Mouse (Mus musculus) embryonic facial prominence, embryonic 12.5 days (tissue): ENCODE data around the gene Spred1. TPM values are rescaled to one million over a fixed set of nuclear protein-coding genes. Genes with fewer than 3 reads are reported as not detected.

Source experiments
- ATAC-seq: fragments of 200-750 bp; cut with Nextera tagmentation; 2 replicates; pipeline ENCODE4 v1.8.0; 2017; ENCODE audit not compliant: insufficient number of reproducible peaks, insufficient read depth, low FRiP score, low TSS enrichment
- H3K27ac ChIP-seq: fragments of 300-500 bp; sonication (generic); 2 replicates; pipeline ENCODE4 v1.5.1; 2016; ENCODE audit warnings: mild to moderate bottlenecking
- H3K27me3 ChIP-seq: fragments of 300-500 bp; sonication (generic); 2 replicates; pipeline ENCODE4 v1.6.1; 2016; ENCODE audit warnings: mild to moderate bottlenecking, moderate library complexity
- H3K36me3 ChIP-seq: fragments of 300-500 bp; sonication (generic); 2 replicates; pipeline ENCODE4 v1.6.1; 2016; ENCODE audit warnings: mild to moderate bottlenecking
- H3K4me1 ChIP-seq: fragments of 300-500 bp; sonication (generic); 2 replicates; pipeline ENCODE4 v1.6.1; 2016
- H3K4me2 ChIP-seq: fragments of 300-500 bp; sonication (generic); replicated peaks from 2 replicates; pipeline ENCODE4 v1.6.1; 2016; ENCODE audit warnings: mild to moderate bottlenecking, moderate library complexity
- H3K4me3 ChIP-seq: fragments of 300-500 bp; sonication (generic); 2 replicates; pipeline ENCODE4 v1.5.1; 2016; ENCODE audit warnings: mild to moderate bottlenecking
- H3K9ac ChIP-seq: fragments of 300-500 bp; sonication (generic); 2 replicates; pipeline ENCODE4 v1.6.1; 2016; ENCODE audit warnings: mild to moderate bottlenecking, moderate library complexity
- H3K9me3 ChIP-seq: fragments of 300-500 bp; sonication (generic); 2 replicates; pipeline ENCODE4 v1.6.1; 2016; ENCODE audit warnings: mild to moderate bottlenecking, moderate library complexity
- WGBS: fragments of 180-500 bp; shearing (Covaris S2); methylation state at CpG from one replicate; pipeline ENCODE4 v1.1.7; 2016; 5-methylcytosine and 5-hydroxymethylcytosine counted together
- polyA plus RNA-seq: library from polyadenylated mRNA; unstranded; fragments of >200 nt; fragmentation: Nextera tagmentation; extraction: Ambion mirVana; gene quantifications from 2 replicates; pipeline ENCODE4 v1.2.1, GENCODE M21; 2016

Spred1 gene
- polyA plus RNA-seq, result 26.4 and 27.0 TPM in 2 replicates

DNA sequence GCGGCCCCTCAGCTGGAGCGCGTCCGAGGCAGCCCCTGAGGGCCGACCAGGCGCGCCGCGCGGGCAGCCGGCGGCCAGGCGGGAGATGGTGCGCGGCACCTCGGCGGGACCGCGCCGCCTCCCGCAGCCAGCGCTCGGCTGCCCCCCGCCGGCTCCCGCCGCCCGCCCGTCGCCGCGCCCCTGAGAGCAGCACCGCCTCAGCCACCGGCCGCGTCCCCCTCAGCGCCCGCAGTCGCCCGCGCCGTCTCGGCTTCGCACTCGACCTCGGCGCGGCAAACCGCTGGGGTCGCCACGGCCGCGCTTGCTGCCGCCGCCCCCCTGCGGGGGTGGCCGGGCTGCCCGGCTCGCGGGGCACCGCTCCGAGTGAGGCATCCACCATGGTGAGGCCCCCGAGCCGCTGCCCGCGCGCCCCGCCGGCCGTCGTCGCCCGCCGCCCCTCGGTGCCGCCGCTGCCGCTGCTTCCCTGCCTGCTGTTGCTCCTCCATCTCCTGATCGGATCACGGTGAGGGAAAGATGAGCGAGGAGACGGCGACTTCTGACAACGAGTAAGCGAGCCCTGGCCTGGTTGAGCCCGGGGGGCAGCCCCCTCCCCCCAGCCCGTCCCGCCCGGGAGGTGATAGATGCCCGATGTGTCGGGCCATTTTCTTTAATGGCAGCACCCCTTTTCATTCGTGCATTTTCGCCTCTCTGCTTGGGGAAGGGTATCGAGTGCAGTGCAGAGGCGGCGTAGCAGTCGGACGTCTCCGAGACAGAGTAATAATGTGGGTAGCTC is at the start of gene Spred1:
Spred1 (plus strand) TSS at position 163 of the 772 bp plus-strand sequence.
- Histone ChIP-seq H3K9ac (peak within 1 kb of the TSS; percentile 99), H3K9me3 (no peaks in the 10 kb centered on the region), H3K4me1 (peaks cover 11% of the 10 kb centered on the region; the same call in 1 of the 2 replicates), H3K36me3 (no peaks in the 10 kb centered on the region), H3K4me3 (peak within 1 kb of the TSS; percentile 89), H3K27me3 (no peaks in the 10 kb centered on the region), H3K27ac (peak within 1 kb of the TSS; percentile 100), H3K4me2 (peak within 1 kb of the TSS; percentile 69)
- under 1% methylated on average over 69 of the region's 99 CpGs for WGBS
- ATAC-seq, result no peak; the same call in none of the 2 replicates

DNA sequence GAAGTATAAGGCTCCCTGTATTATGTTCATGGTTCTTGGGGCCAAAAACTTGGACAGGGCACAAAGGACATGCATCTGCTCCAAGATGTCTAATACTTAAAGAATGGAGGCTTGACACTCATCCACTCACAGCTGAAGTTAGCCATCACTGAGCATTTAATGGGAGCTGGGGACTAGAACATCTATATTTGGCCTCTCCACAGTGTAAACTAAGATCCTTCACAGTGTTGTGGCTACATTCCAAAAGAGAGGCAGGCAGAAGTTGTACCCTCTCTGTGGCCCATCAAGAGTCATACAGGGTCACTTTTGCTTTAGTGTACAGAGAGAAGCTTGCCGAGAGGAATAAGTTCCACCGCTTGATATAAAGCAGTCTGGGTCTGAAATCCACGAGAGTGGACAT is 49.6 kb upstream of the Spred1 start:
- Histone ChIP-seq H3K4me1 (no peaks in the 10 kb centered on the region), H3K4me3 (no peak overlapping the region), H3K27ac (no peak overlapping the region), H3K9me3 (no peaks in the 10 kb centered on the region), H3K36me3 (no peaks in the 10 kb centered on the region), H3K4me2 (no peak overlapping the region), H3K27me3 (no peaks in the 10 kb centered on the region), H3K9ac (no peak overlapping the region)
- no peak for ATAC-seq
- 82% methylated on average over 3 of the region's 3 CpGs for WGBS

DNA sequence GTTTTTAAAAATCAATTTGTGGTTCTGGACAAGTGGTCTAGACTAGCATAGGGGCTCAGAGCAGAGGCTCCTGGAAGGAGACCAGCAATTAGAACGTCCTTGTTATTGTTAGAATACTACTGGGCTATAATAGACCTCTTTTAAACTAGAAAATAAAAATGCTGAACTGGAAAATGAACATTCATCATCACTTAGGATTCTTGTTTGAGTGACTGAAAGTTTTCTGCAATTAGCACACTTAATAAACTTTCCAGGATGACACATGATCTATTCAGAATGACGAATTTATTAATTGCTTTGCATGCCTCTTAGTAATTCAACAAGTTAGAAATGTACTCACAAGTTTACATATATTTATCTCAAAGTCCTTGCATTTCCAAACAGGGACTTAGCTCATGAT is 42.5 kb upstream of the Spred1 start:
- H3K27me3 ChIP-seq, result no peaks in the 10 kb centered on the region
- WGBS, result 80% methylated on average over 2 of the region's 2 CpGs
- H3K9ac ChIP-seq, result no peak overlapping the region
- ATAC-seq, result no peak
- no peak overlapping the region for H3K4me3 ChIP-seq
- no peaks in the 10 kb centered on the region for H3K9me3 ChIP-seq
- no peaks in the 10 kb centered on the region for H3K36me3 ChIP-seq
- H3K4me2 ChIP-seq, result no peak overlapping the region
- no peak overlapping the region for H3K27ac ChIP-seq
- no peaks in the 10 kb centered on the region for H3K4me1 ChIP-seq

DNA sequence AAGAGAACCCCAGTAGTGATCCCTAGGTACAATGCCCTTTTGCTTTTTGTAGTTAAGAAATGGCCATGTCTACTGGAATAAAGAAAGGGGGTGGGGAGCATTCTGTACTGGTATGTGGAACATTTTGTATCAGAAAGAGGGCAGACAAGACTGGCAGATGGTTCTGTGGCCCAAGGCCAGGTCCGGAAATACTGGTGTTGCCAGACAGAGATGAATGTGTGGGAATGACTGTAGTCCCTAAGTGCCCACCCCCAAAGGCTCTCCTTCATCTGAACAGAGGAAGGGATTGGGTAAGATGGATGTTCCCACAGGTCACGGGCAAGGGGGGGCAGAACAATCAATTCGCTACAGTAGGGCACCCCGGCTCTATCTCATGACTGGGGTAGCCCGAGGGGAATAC is 41.6 kb upstream of the Spred1 start:
- Histone ChIP-seq H3K9ac (no peak overlapping the region), H3K4me1 (no peaks in the 10 kb centered on the region), H3K27ac (no peak overlapping the region), H3K27me3 (no peaks in the 10 kb centered on the region), H3K36me3 (no peaks in the 10 kb centered on the region), H3K9me3 (no peaks in the 10 kb centered on the region), H3K4me3 (no peak overlapping the region), H3K4me2 (no peak overlapping the region)
- 66% methylated on average over 5 of the region's 5 CpGs for WGBS
- ATAC-seq, result no peak

DNA sequence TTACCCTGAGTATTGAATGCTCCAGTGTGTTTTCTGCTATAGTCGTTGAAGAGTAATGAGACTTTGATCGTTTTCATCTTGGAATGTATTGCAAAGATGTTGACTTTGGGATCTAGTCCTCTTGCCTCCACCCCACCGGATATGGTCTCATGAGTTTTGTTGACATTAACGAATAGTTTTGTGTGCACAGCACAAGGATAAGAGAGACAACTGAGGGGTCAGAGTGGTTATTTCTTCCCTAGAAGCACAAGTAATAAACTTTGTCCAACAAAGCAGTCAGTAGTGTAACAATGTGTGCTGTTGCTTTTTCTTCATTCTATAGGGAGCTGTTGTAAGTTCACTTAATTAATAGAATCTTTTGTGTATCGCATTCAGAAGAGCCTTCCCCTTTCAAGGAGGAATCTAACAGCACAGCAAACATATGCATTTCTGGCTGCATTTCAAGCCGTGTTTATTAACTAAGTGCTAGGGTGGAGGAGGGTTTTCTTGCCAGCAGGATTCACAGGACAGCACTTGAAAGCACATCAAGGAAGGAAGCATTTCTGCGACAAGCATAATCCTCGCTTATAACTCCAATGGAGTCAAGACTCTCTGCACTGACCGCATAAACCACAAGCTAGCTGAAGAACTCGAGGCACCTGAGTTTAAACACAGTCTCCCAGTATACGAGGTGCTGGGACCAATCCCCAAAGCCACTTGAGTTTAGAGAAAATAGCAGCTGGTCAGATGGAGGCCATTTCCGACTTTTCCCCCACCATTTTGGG is 35.0 kb upstream of the Spred1 start:
- 76% methylated on average over 12 of the region's 12 CpGs for WGBS
- Histone ChIP-seq H3K27ac (no peak overlapping the region), H3K4me1 (no peaks in the 10 kb centered on the region), H3K4me2 (no peak overlapping the region), H3K27me3 (no peaks in the 10 kb centered on the region), H3K9me3 (no peaks in the 10 kb centered on the region), H3K9ac (no peak overlapping the region), H3K4me3 (no peak overlapping the region), H3K36me3 (no peaks in the 10 kb centered on the region)
- no peak for ATAC-seq

DNA sequence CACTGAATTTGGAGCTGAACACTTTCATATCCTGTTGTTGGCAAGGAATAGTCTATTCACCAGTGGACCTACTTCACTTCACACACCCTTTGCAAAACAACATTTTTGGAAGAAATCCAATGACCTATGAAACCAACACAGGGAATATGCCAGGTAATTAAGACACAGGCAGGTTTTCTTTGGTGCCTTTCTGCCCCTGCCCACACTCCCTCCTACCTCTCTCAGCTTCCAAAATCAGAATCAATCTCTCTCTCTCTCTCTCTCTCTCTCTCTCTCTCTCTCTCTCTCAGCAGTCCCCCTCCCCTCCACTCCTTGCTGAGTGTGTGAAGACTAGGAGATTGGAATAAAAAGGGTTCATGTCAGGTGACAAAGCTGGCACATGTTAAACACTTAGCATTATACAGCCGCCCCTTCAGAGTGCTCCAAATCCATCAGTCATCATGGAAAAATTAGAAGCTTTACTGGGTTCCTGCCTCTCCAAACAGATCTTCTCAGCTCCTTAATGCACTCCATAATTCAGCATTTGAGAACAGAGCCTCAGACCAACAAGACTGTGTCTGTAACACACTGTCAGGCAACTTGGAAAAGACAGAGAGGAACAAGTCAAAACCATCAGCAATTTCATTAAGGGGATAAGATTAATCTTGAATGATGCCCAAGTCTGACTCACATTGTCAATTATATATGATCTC is 34.3 kb upstream of the Spred1 start:
- no peak overlapping the region for H3K4me3 ChIP-seq
- no peaks in the 10 kb centered on the region for H3K9me3 ChIP-seq
- no peak overlapping the region for H3K9ac ChIP-seq
- no peaks in the 10 kb centered on the region for H3K4me1 ChIP-seq
- 64% methylated on average over 1 of the region's 1 CpGs for WGBS
- H3K4me2 ChIP-seq, result no peak overlapping the region
- no peaks in the 10 kb centered on the region for H3K27me3 ChIP-seq
- no peak overlapping the region for H3K27ac ChIP-seq
- H3K36me3 ChIP-seq, result no peaks in the 10 kb centered on the region
- ATAC-seq, result no peak

DNA sequence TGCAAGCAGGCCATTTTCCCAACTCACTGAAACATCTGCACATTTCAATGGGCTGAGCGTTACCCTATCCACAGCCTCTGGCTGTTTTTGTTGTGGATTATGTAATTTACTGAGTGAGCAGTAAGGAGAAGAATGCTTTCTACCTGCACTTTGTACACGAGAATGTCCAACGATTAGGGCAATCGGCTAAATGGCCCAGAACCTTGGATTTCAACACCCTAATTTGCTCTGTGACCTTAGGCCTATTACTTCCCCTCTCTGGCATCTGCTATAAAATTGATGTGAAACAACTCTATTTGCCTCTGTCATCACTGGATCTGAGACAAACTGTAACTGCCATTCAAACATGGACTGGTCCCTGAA is 33.7 kb upstream of the Spred1 start:
- WGBS, result 34% methylated on average over 4 of the region's 4 CpGs
- Histone ChIP-seq H3K36me3 (no peaks in the 10 kb centered on the region), H3K27me3 (no peaks in the 10 kb centered on the region), H3K4me3 (no peak overlapping the region), H3K4me2 (no peak overlapping the region), H3K9ac (no peak overlapping the region), H3K27ac (no peak overlapping the region), H3K4me1 (no peaks in the 10 kb centered on the region), H3K9me3 (no peaks in the 10 kb centered on the region)
- ATAC-seq, result no peak

DNA sequence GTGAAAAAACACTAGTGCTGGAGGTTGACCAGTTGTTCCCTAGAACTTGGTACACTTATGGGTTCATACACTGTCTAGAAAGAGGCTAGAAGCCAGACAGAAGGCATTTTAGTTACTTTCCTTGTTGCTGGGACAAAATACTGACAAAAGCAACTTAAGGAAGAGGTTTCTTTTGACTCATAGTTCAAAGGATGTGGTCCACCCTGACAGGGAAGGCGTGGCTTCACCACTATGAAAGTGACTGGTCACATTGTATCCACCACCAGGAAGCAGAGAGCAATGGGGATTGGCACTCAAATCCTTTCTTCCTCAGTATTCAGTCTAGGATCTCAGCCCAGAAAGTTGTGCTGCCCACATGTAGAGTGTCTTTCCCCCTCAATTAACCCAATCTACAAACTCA is 31.7 kb upstream of the Spred1 start:
- Histone ChIP-seq H3K36me3 (no peaks in the 10 kb centered on the region), H3K27me3 (no peaks in the 10 kb centered on the region), H3K4me1 (peaks cover 9% of the 10 kb centered on the region; the same call in 1 of the 2 replicates), H3K27ac (no peak overlapping the region), H3K4me2 (no peak overlapping the region), H3K9me3 (no peaks in the 10 kb centered on the region), H3K9ac (no peak overlapping the region), H3K4me3 (no peak overlapping the region)
- no peak for ATAC-seq
- 90% methylated on average over 1 of the region's 1 CpGs for WGBS

DNA sequence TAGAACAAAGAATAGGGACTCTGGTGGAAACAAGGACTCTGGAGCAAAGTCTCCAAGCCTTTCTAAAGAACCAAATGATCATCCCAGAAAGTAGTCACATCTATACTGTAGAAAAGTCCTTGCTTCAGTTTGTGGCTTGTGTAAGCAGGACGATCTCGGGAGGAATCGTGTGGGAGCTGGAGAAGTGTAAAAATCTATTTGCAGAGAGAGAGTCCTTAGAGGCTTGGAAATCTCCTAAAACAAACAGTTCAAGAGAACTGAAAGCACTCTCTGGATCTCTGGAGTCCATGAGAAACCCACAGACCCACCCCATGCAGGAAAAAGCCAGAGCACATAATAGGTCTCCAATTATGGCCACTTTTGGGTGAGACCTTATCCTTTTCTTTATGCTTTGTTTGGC is 31.1 kb upstream of the Spred1 start:
- Histone ChIP-seq H3K27ac (no peak overlapping the region), H3K36me3 (no peaks in the 10 kb centered on the region), H3K27me3 (no peaks in the 10 kb centered on the region), H3K9me3 (no peaks in the 10 kb centered on the region), H3K4me1 (peaks cover 9% of the 10 kb centered on the region; the same call in 1 of the 2 replicates), H3K4me3 (no peak overlapping the region), H3K4me2 (no peak overlapping the region), H3K9ac (no peak overlapping the region)
- no peak for ATAC-seq
- 76% methylated on average over 3 of the region's 3 CpGs for WGBS

DNA sequence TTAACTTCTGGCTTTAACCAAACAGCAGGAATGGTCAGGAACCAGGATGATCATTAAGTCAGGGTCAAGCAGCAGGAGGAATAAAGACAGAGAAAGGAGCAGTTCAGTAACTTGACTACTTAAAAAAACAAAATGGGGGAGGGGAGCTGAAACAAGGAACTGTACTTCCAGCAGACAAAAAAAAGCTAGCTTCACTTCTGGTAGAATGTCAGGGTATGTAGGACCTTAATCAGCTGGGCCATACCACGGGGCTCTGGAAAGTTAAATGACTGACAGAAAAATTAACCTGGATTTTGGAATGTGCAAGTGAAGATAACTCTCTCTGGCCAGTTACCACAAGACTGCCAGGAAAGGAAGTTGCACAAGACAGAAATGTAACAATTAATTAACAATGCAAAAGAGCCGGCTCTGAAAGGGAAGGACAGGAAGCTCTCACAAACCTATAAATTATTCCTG is 28.2 kb upstream of the Spred1 start:
- no peaks in the 10 kb centered on the region for H3K36me3 ChIP-seq
- H3K27me3 ChIP-seq, result no peaks in the 10 kb centered on the region
- no peak overlapping the region for H3K27ac ChIP-seq
- H3K4me2 ChIP-seq, result no peak overlapping the region
- ATAC-seq, result no peak
- peaks cover 9% of the 10 kb centered on the region; the same call in 1 of the 2 replicates for H3K4me1 ChIP-seq
- no peak overlapping the region for H3K9ac ChIP-seq
- WGBS, result 20% methylated on average over 2 of the region's 2 CpGs
- H3K9me3 ChIP-seq, result no peaks in the 10 kb centered on the region
- H3K4me3 ChIP-seq, result no peak overlapping the region

DNA sequence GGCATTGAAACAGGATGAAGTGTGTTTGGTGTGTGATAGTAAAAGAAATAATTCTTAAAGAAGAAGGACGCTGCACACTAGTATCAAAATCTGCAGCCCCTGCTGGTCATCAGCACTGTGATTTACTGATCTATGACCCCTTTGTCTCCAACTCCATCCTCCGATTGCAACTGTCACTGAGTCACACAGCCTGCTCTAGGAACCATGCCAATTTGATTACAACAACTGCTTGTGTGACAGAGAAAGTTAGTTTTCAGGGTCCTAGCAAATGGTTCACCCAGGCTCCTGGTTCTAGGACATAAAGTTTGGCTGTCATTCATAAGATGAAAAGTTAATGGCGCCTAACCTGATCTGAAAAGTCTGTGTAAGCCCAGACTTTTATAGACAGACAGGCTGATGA is 25.7 kb upstream of the Spred1 start:
- H3K4me2 ChIP-seq, result no peak overlapping the region
- no peak overlapping the region for H3K27ac ChIP-seq
- 42% methylated on average over 3 of the region's 3 CpGs for WGBS
- H3K36me3 ChIP-seq, result no peaks in the 10 kb centered on the region
- no peak overlapping the region for H3K9ac ChIP-seq
- H3K4me3 ChIP-seq, result no peak overlapping the region
- no peak for ATAC-seq
- no peaks in the 10 kb centered on the region for H3K9me3 ChIP-seq
- H3K4me1 ChIP-seq, result peaks cover 9% of the 10 kb centered on the region; the same call in 1 of the 2 replicates
- H3K27me3 ChIP-seq, result no peaks in the 10 kb centered on the region
